Mouse (Mus musculus) gastrocnemius, adult 2 months (tissue): ENCODE measurements around the gene Pdk2. TPM values are rescaled to one million over a fixed set of nuclear protein-coding genes. Genes with fewer than 3 reads are reported as not detected.
A peak's percentile ranks its signal among the peaks of the same experiment; 100 is the strongest.

Experiments used
- DNase-seq: peaks from one replicate; pipeline ENCODE4 v3.0.0; 2022
- H3K27ac ChIP-seq: fragments of 200-600 bp; 2 replicates; pipeline ENCODE4 v1.8.1; 2022; ENCODE audit warnings: mild to moderate bottlenecking
- H3K4me3 ChIP-seq: fragments of 200-600 bp; 2 replicates; pipeline ENCODE4 v1.8.1; 2022; ENCODE audit warnings: mild to moderate bottlenecking, moderate library complexity
- CTCF ChIP-seq: fragments of 200-600 bp; IDR thresholded peaks from 2 replicates; pipeline ENCODE4 v1.8.1; 2022; ENCODE audit warnings: antibody characterized with exemption, mild to moderate bottlenecking, moderate library complexity
- intact Hi-C: fragments of 180-260 bp; cut with DNase I; formaldehyde crosslinking; loops from one replicate; pipeline ENCODE4 v1.15.1; 2025
- total RNA-seq, 2 experiments: library from RNA; stranded (reverse); gene quantifications; 2 replicates each; pipeline ENCODE4 v1.2.3; 2021

Pdk2 gene
- total RNA-seq, 2 experiments from 2014 or later: 471 to 485 TPM

DNA sequence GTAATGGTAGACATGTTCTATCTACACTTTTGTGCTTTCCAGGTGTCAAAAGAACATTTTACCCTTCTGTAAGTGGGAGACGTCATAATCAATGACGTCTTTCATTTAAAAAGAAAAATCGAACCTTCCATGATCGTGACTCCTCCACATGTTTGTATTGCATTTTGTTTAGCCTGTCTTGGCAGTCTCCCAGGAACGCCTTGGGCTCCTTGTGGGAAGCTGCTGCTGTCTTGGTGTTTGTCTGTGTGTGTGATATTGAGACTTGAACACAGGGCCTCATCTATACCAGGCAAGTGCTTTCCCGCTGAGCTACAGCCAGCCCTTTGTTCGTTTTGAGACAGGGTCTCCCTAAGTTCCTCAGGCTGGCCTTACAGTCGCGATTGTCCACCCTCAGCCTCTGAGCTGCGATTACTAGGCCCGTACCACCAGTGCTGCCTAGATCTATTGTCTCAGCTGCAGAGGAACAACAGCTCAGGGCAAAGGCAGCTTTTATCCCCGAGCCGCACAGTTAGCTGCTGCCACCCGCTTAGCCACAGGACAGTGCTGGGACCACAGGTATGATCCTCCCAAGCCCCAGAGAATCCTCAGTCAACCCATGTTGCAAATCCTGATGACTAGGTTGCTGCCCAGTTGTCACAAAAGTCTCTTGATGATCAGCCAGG, 2.9 kb downstream of the Pdk2 start:
- Histone ChIP-seq H3K27ac (peak overlapping the region; percentile 35; the same call in 1 of the 2 replicates), H3K4me3 (no peak overlapping the region; the same call in 1 of the 2 replicates)
- no peak for DNase-seq
- intact Hi-C loops: no loop called here
- TF ChIP-seq CTCF: no peak

DNA sequence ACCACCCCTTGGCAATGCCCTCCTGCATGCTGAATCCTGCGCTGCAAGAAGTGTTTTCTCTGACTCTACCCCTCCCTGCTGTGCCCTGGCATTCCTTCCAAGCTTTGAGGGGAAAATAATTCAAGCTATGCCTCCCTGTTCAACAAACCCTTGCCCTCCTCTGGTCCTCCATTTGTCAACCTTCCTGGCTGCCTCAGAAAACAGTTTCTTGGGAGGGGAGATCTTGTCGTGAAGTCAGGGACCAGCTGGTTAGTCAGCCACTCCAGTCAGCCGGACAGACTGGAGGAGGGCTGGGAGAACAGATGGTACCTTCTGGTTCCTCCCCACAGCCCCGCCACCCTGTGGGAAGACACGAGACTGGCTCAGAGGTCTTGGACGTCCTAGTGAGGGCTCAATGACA, 3.8 kb downstream of the Pdk2 start:
- Histone ChIP-seq H3K4me3 (no peak overlapping the region), H3K27ac (peak overlapping the region; percentile 6; the same call in 1 of the 2 replicates)
- no peak for DNase-seq
- TF ChIP-seq CTCF: no peak
- intact Hi-C loops: no loop called here

GRCm38 (mm10) chr11:95036521-95036920, 4.6 kb downstream of the Pdk2 start:
- TF ChIP-seq CTCF: no peak
- intact Hi-C loops: no loop called here
- no peak for DNase-seq
- Histone ChIP-seq H3K4me3 (no peak overlapping the region), H3K27ac (no peak overlapping the region)

GRCm38 (mm10) chr11:95034902-95035301, 6.3 kb downstream of the Pdk2 start:
- no peak overlapping the region for H3K27ac ChIP-seq
- intact Hi-C loops: no loop called here
- no peak overlapping the region for H3K4me3 ChIP-seq
- no peak for DNase-seq
- TF ChIP-seq CTCF: no peak

GRCm38 (mm10) chr11:95033617-95034016, 7.5 kb downstream of the Pdk2 start:
- intact Hi-C loops: no loop called here
- DNase-seq: no peak
- Histone ChIP-seq H3K4me3 (no peak overlapping the region), H3K27ac (no peak overlapping the region)
- no peak for TF ChIP-seq CTCF

GRCm38 (mm10) chr11:95032945-95033344, 8.2 kb downstream of the Pdk2 start:
- intact Hi-C loops: no loop called here
- no peak for DNase-seq
- no peak for TF ChIP-seq CTCF
- Histone ChIP-seq H3K27ac (no peak overlapping the region), H3K4me3 (no peak overlapping the region)

- TF ChIP-seq CTCF: no peak
- H3K27ac ChIP-seq: no peak overlapping the region
- intact Hi-C loops: no loop called here
- H3K4me3 ChIP-seq: no peak overlapping the region
- no peak for DNase-seq
Measured at GRCm38 (mm10) chr11:95027850-95028470, 13.2 kb downstream of the Pdk2 start.

GRCm38 (mm10) chr11:95026849-95027248, 14.3 kb downstream of the Pdk2 start:
- Histone ChIP-seq H3K27ac (no peak overlapping the region), H3K4me3 (no peak overlapping the region)
- DNase-seq: no peak
- TF ChIP-seq CTCF: no peak
- intact Hi-C loops: no loop called here

DNA sequence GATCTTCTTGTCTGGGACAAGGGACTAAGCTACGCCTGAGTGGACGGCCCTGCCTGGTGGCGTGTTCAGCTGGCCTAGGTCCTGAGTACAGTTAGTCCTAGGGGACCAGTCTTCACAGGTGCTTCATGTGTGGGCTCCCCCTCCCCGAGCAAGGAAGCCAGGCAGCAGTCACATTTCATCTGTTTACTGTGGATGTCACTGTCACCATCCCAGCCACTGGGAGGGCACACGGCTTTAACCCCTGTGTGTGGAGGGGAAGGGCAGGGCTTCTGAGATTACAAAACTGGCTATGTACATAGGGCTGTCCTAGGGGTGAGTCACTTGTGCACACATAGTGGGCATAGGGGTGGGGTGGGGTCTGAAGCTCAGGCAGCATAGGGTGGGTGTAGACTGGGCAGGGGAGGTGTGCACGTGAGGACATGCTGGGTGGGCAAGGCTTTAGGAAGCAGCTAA, 15.0 kb downstream of the Pdk2 start:
- no peak for DNase-seq
- no peak overlapping the region for H3K27ac ChIP-seq
- no peak for TF ChIP-seq CTCF
- intact Hi-C loops: no loop called here
- H3K4me3 ChIP-seq: no peak overlapping the region

DNA sequence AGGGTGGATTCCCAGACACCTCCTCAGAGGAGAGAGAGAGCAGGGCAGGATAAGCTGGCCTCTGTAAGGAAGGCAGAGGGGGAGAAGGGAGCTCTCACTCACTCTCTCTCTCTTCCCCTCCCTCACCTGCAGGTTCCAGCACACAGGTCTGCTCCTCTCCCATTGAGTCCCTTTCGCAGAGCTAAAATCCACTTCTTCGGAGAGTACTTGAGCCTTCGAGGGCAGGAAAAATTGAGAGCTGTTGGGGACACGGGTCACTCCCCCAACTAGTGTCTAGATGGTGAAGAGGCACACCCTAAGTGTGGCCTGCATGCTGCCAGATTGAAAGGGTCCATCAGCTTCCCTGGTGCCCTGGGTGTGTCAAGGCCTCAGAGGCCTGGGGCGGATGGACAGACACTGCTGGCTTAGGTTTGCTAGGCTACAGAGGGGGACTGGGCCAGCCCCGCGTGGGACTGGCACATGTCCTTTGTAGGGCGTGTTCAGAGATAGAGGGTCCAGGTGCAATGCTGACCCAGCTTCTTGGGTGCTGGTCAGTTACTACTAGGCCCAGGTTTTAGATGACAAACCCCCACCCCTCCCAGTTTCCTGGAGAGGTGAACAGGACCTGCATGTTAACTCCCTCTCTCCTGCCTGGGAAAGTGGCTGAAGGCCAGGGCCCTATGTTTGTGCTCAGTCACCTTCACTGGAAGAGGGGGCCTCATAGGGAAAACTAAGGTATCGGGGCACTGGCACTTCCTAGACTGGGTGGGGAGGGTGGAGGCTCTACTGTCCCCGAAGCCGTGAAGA, 15.7 kb downstream of the Pdk2 start:
- no peak for DNase-seq
- Histone ChIP-seq H3K4me3 (no peak overlapping the region), H3K27ac (no peak overlapping the region)
- TF ChIP-seq CTCF: no peak
- intact Hi-C loops: no loop called here

DNA sequence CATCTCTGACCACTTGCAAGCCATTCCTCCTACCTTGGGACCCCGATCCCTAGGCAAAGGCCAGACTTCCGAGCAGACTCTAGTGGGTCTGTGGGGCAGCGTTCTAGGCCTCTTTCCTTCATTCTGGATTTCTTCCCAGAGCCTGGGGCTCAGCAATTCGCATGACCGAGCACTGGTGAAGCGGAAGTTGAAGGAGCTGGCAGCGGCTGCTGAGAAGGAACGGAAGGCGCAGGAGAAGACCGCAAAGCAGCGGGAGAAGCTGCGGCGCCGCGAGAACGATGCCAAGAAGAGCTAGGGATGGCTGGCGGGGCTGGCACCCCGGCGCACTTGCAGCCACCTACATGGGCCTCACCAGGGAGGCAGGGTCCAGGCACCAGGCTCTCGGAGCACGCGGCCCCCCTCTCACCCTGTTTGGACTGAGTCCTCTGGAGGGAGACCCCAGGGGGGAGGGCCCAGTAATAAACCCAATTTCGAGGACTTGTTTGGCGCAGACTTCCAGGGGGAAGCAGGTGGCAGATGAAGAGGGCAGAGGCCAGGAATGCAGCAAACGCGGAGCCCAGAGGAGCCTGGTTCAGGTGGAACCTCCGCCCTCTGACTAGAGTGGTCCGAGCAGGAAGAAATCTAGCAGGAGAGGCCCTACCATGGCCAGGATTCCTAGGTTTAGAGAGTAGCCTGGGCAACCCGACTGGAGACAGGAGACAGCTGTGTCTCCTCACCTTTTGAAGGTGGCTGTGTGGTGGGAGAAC, 16.5 kb downstream of the Pdk2 start:
- no peak for DNase-seq
- TF ChIP-seq CTCF: no peak
- Histone ChIP-seq H3K4me3 (no peak overlapping the region), H3K27ac (no peak overlapping the region)
- intact Hi-C loops: no loop called here

DNA sequence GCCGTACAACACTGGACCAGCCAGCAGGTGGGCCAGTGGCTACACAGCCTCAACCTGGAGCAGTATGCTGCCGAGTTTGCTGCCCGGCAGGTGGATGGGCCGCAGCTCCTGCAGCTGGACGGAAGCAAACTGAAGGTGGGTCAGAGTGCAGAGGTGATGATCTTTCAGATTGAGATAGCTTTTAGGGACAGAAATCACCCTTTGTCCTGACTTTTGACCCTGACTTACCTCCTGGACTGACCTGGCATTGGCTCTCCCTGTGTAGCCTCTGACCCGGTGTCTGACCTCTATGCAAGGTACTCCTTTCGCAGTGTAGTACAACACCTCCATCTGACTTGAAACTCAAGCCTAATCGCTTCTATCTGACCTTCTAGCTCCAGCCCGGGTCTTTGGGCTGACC, 17.7 kb downstream of the Pdk2 start:
- Histone ChIP-seq H3K27ac (no peak overlapping the region), H3K4me3 (no peak overlapping the region)
- TF ChIP-seq CTCF: no peak
- no peak for DNase-seq
- intact Hi-C loops: no loop called here
